Mouse (Mus musculus) cortical plate, adult 2 months (tissue): ENCODE data around the gene Mbnl1. TPM values are rescaled to one million over a fixed set of nuclear protein-coding genes. Genes with fewer than 3 reads are reported as not detected.
"Not testable (repeated sequence)": the region's sequence is repeated elsewhere in the genome, so short reads cannot be mapped to it uniquely, and the experiment has no call there.

ENCODE experiments used
- H3K27ac ChIP-seq: fragments of 200-500 bp; 2 replicates; pipeline ENCODE4 v1.5.1; 2012; ENCODE audit warnings: low read length, control low read depth, inconsistent platforms; ENCODE audit not compliant: insufficient read depth
- H3K4me1 ChIP-seq: fragments of 200-500 bp; 2 replicates; pipeline ENCODE4 v1.6.1; 2011; ENCODE audit warnings: low read length; ENCODE audit not compliant: control insufficient read depth, insufficient read depth
- H3K4me3 ChIP-seq: fragments of 200-500 bp; 2 replicates; pipeline ENCODE4 v1.5.1; 2011; ENCODE audit warnings: mild to moderate bottlenecking, low read length, control low read depth; ENCODE audit not compliant: insufficient read depth
- CTCF ChIP-seq: fragments of 200-500 bp; IDR thresholded peaks from 2 replicates; pipeline ENCODE4 v1.5.1; 2011; ENCODE audit warnings: mild to moderate bottlenecking, control low read depth, low read length; ENCODE audit not compliant: insufficient read depth; ENCODE audit errors: extremely low read depth
- POLR2A ChIP-seq: fragments of 200-500 bp; IDR thresholded peaks from 2 replicates; pipeline ENCODE4 v1.6.1; 2011; ENCODE audit warnings: mild to moderate bottlenecking, low read length, control low read depth; ENCODE audit not compliant: insufficient read depth; ENCODE audit errors: extremely low read depth
- polyA plus RNA-seq: library from polyadenylated mRNA; depleted of rRNA; stranded (reverse); fragments of >200 nt; gene quantifications from 2 replicates; pipeline ENCODE4 v1.2.3, GENCODE M21; 2012; rRNA removed

Mbnl1 gene
- 47.1 and 49.0 TPM in 2 replicates for polyA plus RNA-seq

DNA sequence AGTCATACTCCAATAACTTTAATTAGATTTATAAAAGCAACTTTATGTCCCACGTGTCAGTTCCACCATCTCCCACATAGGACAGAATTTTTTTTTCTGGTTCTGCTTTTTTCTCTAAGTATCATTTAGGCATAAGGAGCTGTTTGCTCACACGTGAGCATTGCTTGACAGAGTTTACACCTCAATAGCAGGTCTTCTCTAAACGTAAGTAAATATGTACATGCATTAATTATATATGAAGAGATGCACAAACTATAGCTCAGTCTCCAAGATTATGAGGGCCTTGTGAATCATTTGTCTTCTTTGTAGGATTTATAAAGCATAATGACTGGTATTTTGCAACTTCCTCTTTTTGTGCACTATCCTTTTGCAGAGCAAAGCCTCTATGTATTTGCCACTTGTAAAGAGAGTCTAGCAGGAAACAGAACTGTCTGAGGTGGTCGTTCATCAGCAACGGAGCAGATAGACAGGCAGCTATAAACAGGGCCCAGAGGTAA lies at the start of gene Mbnl1:
TSS of gene Mbnl1 (plus strand) at position 150 of the 497 bp plus-strand sequence.
- H3K4me1 ChIP-seq = no peaks in the 10 kb centered on the region
- no peak within 1 kb of the TSS for H3K27ac ChIP-seq
- TF ChIP-seq CTCF (no peak), POLR2A (no peak)
- H3K4me3 ChIP-seq = no peak within 1 kb of the TSS

DNA sequence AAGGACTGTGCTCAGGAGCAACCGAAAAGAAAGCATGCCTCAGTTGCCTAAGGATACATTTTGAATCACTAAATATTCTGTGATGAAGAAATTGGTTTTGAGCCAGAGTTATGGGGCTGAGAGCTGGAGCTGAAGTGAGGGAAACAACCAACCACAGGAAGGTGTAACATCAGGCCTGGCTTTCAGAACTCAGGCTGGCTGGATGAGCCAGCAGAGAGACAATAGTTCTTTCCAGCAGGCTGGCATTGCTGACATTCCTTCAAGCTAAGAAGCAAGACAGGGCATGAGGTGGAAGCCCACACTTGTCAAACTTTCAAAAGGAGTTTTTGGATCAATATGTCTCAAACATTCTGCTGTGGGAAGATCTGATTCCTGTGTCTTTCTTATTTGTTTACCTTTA lies 48.5 kb upstream of the Mbnl1 start:
- TF ChIP-seq CTCF (no peak), POLR2A (no peak)
- Histone ChIP-seq H3K27ac (no peak overlapping the region), H3K4me1 (no peaks in the 10 kb centered on the region)

DNA sequence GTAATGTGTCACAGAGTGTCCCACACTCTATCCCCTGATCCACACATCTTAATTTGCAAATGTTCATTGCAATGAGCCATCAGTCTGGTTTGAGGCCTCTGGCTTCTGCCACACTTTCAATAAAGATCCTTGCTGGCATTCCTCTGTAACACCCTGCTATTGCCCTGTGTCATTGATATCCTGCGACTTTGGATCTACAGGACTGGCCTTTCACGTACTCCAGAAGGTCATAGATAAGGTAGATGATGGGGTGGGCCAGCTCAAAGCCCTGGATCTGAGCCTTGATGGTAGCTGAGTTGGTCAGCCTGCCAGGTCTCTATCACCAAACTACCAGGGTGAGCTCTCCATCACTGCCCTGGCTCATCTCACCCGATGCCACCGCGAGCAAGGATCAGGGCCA lies 43.6 kb upstream of the Mbnl1 start:
- Histone ChIP-seq H3K4me1 (no peaks in the 10 kb centered on the region), H3K27ac (no peak overlapping the region), H3K4me3 (no peak overlapping the region)
- TF ChIP-seq POLR2A (no peak), CTCF (no peak)

More for the DNA sequence above, 48.5 kb upstream of the Mbnl1 start:
- no peak overlapping the region for H3K4me3 ChIP-seq

DNA sequence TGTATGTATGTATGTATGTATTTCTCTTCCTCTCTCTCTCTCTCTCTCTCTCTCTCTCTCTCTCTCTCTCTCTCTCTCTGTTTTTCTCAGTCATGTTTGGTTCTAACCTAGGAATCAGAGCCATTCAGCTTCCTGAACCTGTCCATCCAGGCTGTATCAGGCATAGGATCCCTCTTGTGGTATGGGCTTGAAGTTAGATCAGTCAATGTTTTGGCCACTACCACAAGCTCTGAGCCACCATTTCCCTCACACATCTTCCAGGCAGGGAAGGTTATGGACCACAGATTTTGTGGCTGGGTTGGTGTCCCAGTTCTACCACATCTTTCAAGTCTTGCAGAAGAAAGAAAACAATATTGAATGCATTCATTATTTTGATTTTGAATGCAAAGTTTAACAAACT lies 35.4 kb upstream of the Mbnl1 start:
- H3K27ac ChIP-seq = no peak overlapping the region
- H3K4me3 ChIP-seq = no peak overlapping the region
- TF ChIP-seq CTCF (no peak), POLR2A (no peak)
- no peaks in the 10 kb centered on the region for H3K4me1 ChIP-seq

DNA sequence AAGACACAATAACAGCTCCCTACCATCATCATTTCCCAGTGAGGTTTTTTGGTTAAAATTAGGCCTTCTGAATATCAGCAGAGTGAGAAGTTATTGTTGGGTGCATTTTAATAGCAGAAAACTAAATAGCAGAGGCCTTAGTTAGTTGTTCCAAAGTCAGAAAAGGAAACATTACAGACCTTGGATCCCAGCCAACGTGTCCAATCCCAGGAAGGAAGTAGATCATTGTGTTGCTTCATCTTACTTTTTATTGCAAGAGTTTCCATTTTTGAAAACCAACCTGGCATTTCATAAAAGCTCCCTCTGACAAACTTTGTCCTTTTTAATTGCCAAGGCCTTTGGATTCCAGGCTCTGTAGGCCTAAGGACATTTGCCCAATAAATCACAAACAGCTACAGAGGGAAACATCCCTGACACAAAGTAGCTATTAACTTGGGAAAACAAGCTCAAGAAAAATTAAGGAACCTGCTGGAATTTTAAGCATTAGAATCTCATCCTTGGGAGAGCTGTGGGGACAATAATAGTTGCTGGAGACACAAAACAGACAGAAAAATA lies 34.9 kb upstream of the Mbnl1 start:
- no peak overlapping the region for H3K27ac ChIP-seq
- no peaks in the 10 kb centered on the region for H3K4me1 ChIP-seq
- H3K4me3 ChIP-seq = no peak overlapping the region
- TF ChIP-seq POLR2A (no peak), CTCF (no peak)

DNA sequence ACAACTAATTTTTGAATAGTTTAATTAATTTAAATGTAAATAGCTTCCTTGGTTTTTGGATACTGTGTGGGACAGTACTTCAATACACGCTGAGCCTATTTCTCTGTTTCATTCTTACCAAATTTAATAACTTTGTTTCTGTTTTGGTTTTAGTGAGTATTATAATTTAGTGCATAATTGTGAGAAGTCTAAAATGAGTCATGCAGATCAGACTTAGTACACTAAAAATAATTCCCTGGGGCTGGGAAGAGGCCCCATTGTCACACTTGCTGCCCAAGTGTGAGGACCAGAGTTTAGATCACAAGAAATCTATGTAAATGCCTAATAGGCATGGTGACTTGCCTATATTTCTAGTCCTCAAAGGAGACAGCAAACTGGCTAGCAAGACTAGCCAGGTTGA lies 33.9 kb upstream of the Mbnl1 start:
- H3K4me1 ChIP-seq = no peaks in the 10 kb centered on the region
- H3K4me3 ChIP-seq = no peak overlapping the region
- TF ChIP-seq CTCF = no peak
- no peak for TF ChIP-seq POLR2A
- no peak overlapping the region for H3K27ac ChIP-seq

DNA sequence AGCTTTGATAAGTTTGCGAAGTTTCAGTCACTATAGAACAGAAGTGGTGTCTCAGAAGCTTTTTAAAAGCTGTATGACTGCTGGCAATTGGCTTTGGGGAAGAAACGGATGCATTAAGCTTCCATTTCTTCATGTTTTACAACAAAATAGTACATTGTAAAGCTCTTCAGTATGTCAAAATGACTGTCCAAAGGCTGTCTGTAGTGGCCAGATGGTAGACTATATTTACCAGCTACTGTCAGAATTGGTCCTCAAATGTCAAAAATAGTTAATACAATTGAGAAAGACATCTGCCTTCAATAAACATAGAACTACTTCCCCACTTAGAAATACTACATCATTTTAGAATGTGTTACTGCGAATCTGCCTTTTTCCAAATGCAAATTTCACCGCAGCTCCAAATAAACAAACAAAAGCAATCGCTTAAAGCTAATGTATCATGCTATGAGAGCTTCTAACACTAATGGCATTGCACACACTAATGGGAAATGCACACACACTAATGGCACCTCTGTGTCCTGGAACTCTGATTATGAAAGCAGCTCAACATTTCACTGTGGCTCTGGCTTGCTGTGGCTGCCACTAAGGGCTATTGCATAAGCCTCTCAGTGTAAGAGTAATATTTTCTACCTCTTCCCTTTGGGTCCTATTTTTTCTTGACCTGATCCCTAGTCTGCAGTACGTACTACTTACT lies 10.7 kb upstream of the Mbnl1 start:
- no peaks in the 10 kb centered on the region for H3K4me1 ChIP-seq
- no peak overlapping the region for H3K27ac ChIP-seq
- no peak overlapping the region for H3K4me3 ChIP-seq
- TF ChIP-seq POLR2A = no peak

DNA sequence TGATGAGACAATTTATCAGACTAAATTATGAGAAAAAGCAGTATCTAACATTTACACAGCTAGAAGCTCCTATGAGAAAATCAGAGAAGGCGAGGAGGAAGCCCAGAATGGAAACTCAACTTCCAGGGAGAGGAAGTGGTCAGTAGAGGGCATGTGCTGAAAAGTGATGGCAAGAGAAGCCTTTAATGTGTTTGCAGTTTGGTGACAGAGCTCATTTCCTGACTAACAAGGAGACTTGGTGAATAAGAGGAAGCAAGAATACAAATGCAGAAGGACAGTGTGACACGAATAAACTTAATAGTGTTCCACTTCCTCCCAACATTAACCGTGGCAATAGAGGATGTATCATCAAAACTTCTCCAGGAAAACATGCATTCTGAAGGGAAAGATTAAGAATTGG lies 4.0 kb upstream of the Mbnl1 start:
- H3K27ac ChIP-seq, H3K4me1 ChIP-seq, H3K4me3 ChIP-seq: not testable (repeated sequence)

DNA sequence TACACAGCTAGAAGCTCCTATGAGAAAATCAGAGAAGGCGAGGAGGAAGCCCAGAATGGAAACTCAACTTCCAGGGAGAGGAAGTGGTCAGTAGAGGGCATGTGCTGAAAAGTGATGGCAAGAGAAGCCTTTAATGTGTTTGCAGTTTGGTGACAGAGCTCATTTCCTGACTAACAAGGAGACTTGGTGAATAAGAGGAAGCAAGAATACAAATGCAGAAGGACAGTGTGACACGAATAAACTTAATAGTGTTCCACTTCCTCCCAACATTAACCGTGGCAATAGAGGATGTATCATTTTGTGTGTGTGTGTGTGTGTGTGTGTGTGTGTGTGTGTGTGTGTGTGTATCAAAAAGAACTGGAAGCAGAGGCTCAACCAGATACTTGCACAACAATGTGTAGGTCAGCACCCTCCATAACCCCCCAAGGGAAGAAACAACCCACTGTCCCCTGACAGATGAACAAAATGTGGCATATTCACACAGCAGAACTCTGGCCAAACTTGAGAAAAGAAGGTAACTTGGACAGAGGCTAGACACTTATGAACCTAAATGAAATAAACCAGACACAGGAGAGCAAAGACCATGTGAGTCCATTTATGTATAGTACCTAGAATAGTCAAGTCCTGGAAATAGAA lies 3.3 kb upstream of the Mbnl1 start:
- H3K4me1 ChIP-seq, H3K27ac ChIP-seq, H3K4me3 ChIP-seq: not testable (repeated sequence)

DNA sequence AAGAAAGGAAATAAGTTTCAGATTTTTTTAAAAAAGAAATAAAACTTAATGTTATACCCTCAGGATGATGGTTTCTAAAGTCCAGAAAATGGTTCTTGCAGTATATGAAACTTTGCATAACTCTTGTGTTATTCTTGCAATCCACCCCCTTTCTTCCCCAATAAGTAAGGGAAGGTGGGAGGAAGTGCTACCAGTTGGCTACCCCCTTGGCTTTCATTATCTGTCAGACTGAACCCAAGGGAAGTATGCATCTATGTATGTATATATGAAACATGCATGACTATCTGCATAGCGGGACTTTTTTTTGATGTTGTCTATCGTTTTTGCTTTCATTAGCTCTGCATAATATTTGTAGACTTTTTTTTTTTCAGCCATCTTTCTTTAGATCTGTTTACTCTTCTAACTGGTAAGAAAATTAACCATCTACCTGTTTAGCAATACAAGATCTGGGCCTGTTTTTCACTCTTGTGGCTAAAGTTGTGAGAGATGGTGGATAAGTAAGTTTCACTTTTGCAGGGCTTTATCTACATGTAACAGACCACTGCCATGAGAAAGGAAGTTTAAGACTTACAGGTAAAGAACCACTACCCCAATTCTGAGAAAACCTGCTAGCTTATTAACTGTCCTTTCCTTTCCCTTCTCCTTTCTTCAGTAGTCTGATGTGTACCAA lies 484 bp upstream of the Mbnl1 start:
- Histone ChIP-seq H3K4me1 (no peaks in the 10 kb centered on the region), H3K27ac (no peak overlapping the region), H3K4me3 (no peak overlapping the region)
- no peak for TF ChIP-seq CTCF
- no peak for TF ChIP-seq POLR2A
